In the genomic region with DNA sequence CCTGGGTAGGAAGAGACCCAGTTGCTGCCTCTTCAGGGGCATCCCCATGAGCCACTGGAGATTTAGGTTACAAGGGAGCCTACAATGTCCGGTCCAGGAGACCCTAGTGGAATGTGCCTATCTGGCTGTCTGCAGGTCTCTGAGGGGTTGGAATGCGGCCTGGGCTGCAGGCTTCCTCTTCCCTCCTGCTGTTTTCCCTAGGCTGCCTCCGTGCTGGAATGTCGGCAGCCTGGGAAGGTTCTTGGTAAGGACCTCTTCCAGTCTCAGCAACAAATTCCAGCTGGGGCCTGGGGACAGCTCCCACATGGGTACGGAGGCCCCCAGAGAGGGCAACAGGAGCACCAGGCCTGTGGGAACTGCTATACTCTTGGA, we compare ENCODE assay signal across 8 mouse cellular contexts. TPM values are rescaled to one million over a fixed set of nuclear protein-coding genes. Genes with fewer than 3 reads are reported as not detected.
DNase-seq lines count a peak whose midpoint lies in the region; ATAC-seq and TF ChIP-seq lines count a peak whose summit lies in the region.

No protein-coding gene starts in this region.

- no peaks in the 10 kb centered on the region for H3K79me2 ChIP-seq in heart, adult 2 months (replicated peaks; ENCODE audit: control insufficient read depth, insufficient read depth, low read length)

- WGBS in heart, adult 2 months, result 6% methylated on average over 5 of the region's 5 CpGs
- 9% methylated on average over 5 of the region's 5 CpGs for WGBS in heart, embryonic 16.5 days
- WGBS in limb, embryonic 15.5 days, result 20% methylated on average over 5 of the region's 5 CpGs

- peak overlapping the region; percentile 2; the same call in 1 of the 2 replicates for H3K9ac ChIP-seq in heart, adult 2 months (ENCODE audit: low read depth, low read length)
- H3K9ac ChIP-seq in heart, embryonic 16.5 days (ENCODE audit: low read length), result peak overlapping the region; percentile 63
- H3K9ac ChIP-seq in limb, embryonic 15.5 days, result 0 out of 2 replicates have a peak overlapping the region, but pooled peaks have one; percentile 7

- H3K4me3 ChIP-seq in heart, adult 2 months, result peak overlapping the region; percentile 1; the same call in 1 of the 2 replicates
- H3K4me3 ChIP-seq in G1E (ENCODE audit: low read depth, low read length), result peak overlapping the region; percentile 65; the same call in 1 of the 2 replicates
- H3K4me3 ChIP-seq in heart, embryonic 16.5 days (ENCODE audit: low read length), result no peak overlapping the region
- H3K4me3 ChIP-seq in limb, embryonic 15.5 days, result no peak overlapping the region

- TF ChIP-seq POLR2A in heart, adult 2 months (IDR thresholded peaks at IDR 0.05; ENCODE audit: insufficient read depth, low read depth, low read length), result no peak

- H3K27ac ChIP-seq in heart, adult 2 months, result peak overlapping the region; percentile 81
- H3K27ac ChIP-seq in heart, embryonic 16.5 days (ENCODE audit: low read length), result peak overlapping the region; percentile 90
- H3K27ac ChIP-seq in limb, embryonic 15.5 days, result peak overlapping the region; percentile 85

- peak overlapping the region; percentile 37 for H3K4me2 ChIP-seq in heart, embryonic 16.5 days (ENCODE audit: low read depth, low read length)
- H3K4me2 ChIP-seq in limb, embryonic 15.5 days, result no peak overlapping the region; the same call in 1 of the 2 replicates

- no peak for TF ChIP-seq CTCF in heart, adult 2 months (IDR thresholded peaks at IDR 0.05)
- no peak for TF ChIP-seq CTCF in G1E (IDR thresholded peaks at IDR 0.05; ENCODE audit: low read depth, low read length)

- ATAC-seq in G1E (ENCODE audit: extremely low read depth, insufficient number of reproducible peaks, low FRiP score, poor library complexity, severe bottlenecking), result no peak
- peak; percentile 43 for ATAC-seq in heart, embryonic 16.5 days (replicated peaks; ENCODE audit: extremely low read depth, insufficient read depth, low FRiP score)
- no peak for ATAC-seq in limb, embryonic 15.5 days (ENCODE audit: insufficient number of reproducible peaks, low FRiP score, low TSS enrichment, low read depth)

- no peaks in the 10 kb centered on the region for H3K27me3 ChIP-seq in heart, adult 2 months (ENCODE audit: control insufficient read depth, insufficient read depth, low read length)
- H3K27me3 ChIP-seq in G1E (ENCODE audit: insufficient read depth, low read length), result no peaks in the 10 kb centered on the region
- H3K27me3 ChIP-seq in heart, embryonic 16.5 days (ENCODE audit: control insufficient read depth, insufficient read depth, low read length), result no peaks in the 10 kb centered on the region
- no peaks in the 10 kb centered on the region for H3K27me3 ChIP-seq in limb, embryonic 15.5 days

- H3K9me3 ChIP-seq in G1E (replicated peaks), result no peaks in the 10 kb centered on the region
- no peaks in the 10 kb centered on the region for H3K9me3 ChIP-seq in heart, embryonic 16.5 days (replicated peaks; ENCODE audit: control insufficient read depth, low read length)
- H3K9me3 ChIP-seq in limb, embryonic 15.5 days, result no peaks in the 10 kb centered on the region

- no peaks in the 10 kb centered on the region for H3K36me3 ChIP-seq in heart, adult 2 months (ENCODE audit: control insufficient read depth, insufficient read depth, low read length)
- peaks cover 77% of the 10 kb centered on the region for H3K36me3 ChIP-seq in G1E (replicated peaks)
- H3K36me3 ChIP-seq in heart, embryonic 16.5 days (ENCODE audit: control insufficient read depth, insufficient read depth), result no peaks in the 10 kb centered on the region
- peaks cover 9% of the 10 kb centered on the region; the same call in 1 of the 2 replicates for H3K36me3 ChIP-seq in limb, embryonic 15.5 days

- no peak for TF ChIP-seq EP300 in heart, adult 2 months (IDR thresholded peaks at IDR 0.05; ENCODE audit: insufficient read depth, low read depth, low read length)

- no peak for DNase-seq in heart, adult 2 months
- DNase-seq in heart, postnatal 14 days, result no peak
- no peak for DNase-seq in G1E (ENCODE audit: low spot score)
- no peak for DNase-seq in frontal cortex, adult 2 months (ENCODE audit: extremely low spot score in 1 of 2, low spot score in 1 of 2)
- DNase-seq in spleen, postnatal 4 days (ENCODE audit: low spot score in 2 of 2), result no peak
- no peak for DNase-seq in lung, postnatal 25 days (ENCODE audit: low spot score)

- intact Hi-C loops in heart, adult 2 months (cut with DNase I), result loop anchor here (2.0 kb wide), 1 partner anchor 19 kb away; no protein-coding TSS in a partner anchor
- intact Hi-C loops in heart, postnatal 14 days (cut with DNase I), result no loop called here

- peaks cover 46% of the 10 kb centered on the region for H3K4me1 ChIP-seq in heart, adult 2 months (ENCODE audit: control insufficient read depth, insufficient read depth, low read length)
- H3K4me1 ChIP-seq in G1E (ENCODE audit: insufficient read depth, low read depth, low read length), result peaks cover 89% of the 10 kb centered on the region
- peaks cover 56% of the 10 kb centered on the region for H3K4me1 ChIP-seq in heart, embryonic 16.5 days (ENCODE audit: control insufficient read depth, insufficient read depth, low read length)
- H3K4me1 ChIP-seq in limb, embryonic 15.5 days, result peaks cover 48% of the 10 kb centered on the region

RNA-seq across cellular contexts. Expression of a gene that starts 2.2 kb away (rescaled TPM):
- total RNA-seq in heart, adult 2 months (2021), result not detected
- polyA plus RNA-seq in heart, adult 2 months (2012; rRNA removed), result not detected in 2 replicates
- total RNA-seq in heart, postnatal 14 days (2021), result not detected
- not detected in 2 replicates for total RNA-seq in G1E (2014; fragmentation: Nextera tagmentation)
- total RNA-seq in G1E (2017), result 0.23 and 0.33 TPM in 2 replicates
- polyA plus RNA-seq in G1E (2012), result not detected in 2 replicates
- 1.2 and 1.3 TPM in 2 replicates for polyA plus RNA-seq in heart, embryonic 16.5 days (2015; fragmentation: Nextera tagmentation; extraction: Ambion mirVana)
- polyA plus RNA-seq in limb, embryonic 15.5 days (2015; fragmentation: Nextera tagmentation; extraction: Ambion mirVana), result 0.90 and 0.92 TPM in 2 replicates
- not detected in 2 replicates for polyA plus RNA-seq in frontal cortex, adult 2 months (2012; rRNA removed)

RNA-seq across cellular contexts. Expression of a gene that starts 22.3 kb away (rescaled TPM):
- 100 to 1,000 TPM; 240 to 274 TPM for total RNA-seq in heart, adult 2 months (2021)
- 98.6 and 107 TPM in 2 replicates for polyA plus RNA-seq in heart, adult 2 months (2012; rRNA removed)
- 100 to 1,000 TPM; 252 to 259 TPM for total RNA-seq in heart, postnatal 14 days (2021)
- total RNA-seq in G1E (2014; fragmentation: Nextera tagmentation), result 53.1 and 57.0 TPM in 2 replicates
- 28.8 and 32.7 TPM in 2 replicates for total RNA-seq in G1E (2017)
- polyA plus RNA-seq in G1E (2012), result 41.9 and 59.4 TPM in 2 replicates
- 104 and 122 TPM in 2 replicates for polyA plus RNA-seq in heart, embryonic 16.5 days (2015; fragmentation: Nextera tagmentation; extraction: Ambion mirVana)
- 71.9 and 73.2 TPM in 2 replicates for polyA plus RNA-seq in limb, embryonic 15.5 days (2015; fragmentation: Nextera tagmentation; extraction: Ambion mirVana)
- polyA plus RNA-seq in frontal cortex, adult 2 months (2012; rRNA removed), result 67.7 and 73.8 TPM in 2 replicates

Comparison
In these comparisons a context has a peak if more than half of its experiments do, and no peak if none do; other contexts are left out.
1. H3K4me3 ChIP-seq: peak in heart, adult 2 months (single experiment) and G1E (single experiment); none in heart, embryonic 16.5 days (single experiment) and limb, embryonic 15.5 days (single experiment).
2. H3K9ac ChIP-seq: peak in every context shown above with its lines; median percentile 63 in heart, embryonic 16.5 days; 7 in limb, embryonic 15.5 days; 2 in heart, adult 2 months.
3. Peak in every context shown above with its lines, with median percentiles within 50 percentile points of each other: H3K27ac ChIP-seq.